Mouse (Mus musculus): Measurements from ENCODE around the gene Colgalt1. TPM values are rescaled to one million over a fixed set of nuclear protein-coding genes. Genes with fewer than 3 reads are reported as not detected.

Gene Colgalt1
- total RNA-seq (2012; rRNA removed) (85.3 and 92.0 TPM in 2 replicates), total RNA-seq (2014; rRNA removed) (68.7 and 72.0 TPM in 2 replicates), polyA plus RNA-seq (2012; ENCODE audit: insufficient read length, low read depth) (72.0 and 73.7 TPM in 2 replicates)

DNA sequence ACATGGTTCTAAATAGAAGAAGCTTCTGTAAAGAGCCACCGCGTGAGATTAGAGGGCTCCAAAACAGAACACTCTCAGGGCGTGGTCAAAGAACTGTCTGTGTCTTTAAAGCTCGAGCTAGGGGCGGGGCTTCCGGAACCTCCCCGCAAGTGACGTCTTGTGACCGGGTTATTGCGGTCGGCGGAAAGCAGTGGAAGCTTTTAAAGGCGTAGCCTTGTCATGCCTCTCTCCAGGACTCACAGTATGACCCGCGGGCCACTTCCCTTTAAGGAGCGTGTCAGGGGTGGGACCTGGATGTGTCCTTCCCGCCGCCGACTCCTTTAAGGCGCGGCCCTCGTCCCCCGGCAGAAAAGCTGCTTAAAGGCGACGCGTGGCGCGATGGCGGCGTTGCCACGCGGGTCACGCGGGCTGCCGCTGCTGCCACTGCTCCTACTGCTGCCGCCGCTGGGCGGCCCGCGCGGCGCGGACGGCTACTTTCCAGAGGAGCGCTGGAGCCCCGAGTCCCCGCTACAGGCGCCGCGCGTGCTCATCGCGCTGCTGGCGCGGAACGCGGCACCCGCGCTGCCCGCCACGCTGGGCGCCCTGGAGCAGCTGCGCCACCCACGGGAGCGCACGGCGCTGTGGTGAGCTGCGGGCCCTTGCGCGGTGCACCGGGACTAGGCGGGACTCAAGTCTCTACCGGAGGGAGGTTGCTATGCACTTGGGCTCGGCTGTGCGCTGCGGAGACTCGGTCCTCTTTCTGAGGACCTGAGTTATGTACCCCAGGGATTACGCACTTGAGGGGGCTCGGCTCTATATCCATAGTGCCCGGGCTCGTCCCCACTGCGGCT lies at the start of gene Colgalt1:
Gene Colgalt1, plus strand, starts transcription at position 177 of the 830 bp plus-strand sequence.
- DNase-seq (ENCODE audit: extremely low read depth) = peak; percentile 99
- dilution Hi-C loops (cut with MboI; ENCODE audit: extremely low pct_ligation_motif_present, extremely low pct_unique_long_range_greater_than_20kb, low sequenced_read_pairs) (no loop called here), in situ Hi-C loops (cut with MboI; ENCODE audit: low pct_ligation_motif_present, low pct_unique_long_range_greater_than_20kb, low sequenced_read_pairs) (no loop called here)
- H3K27me3 ChIP-seq (replicated peaks) = no peaks in the 10 kb centered on the region
- H3K9ac ChIP-seq (ENCODE audit: insufficient read depth, low read depth) = peak within 1 kb of the TSS; percentile 79
- H3K4me2 ChIP-seq (ENCODE audit: insufficient read depth, low read depth, poor library complexity, severe bottlenecking) = peak within 1 kb of the TSS; percentile 83
- H3K4me3 ChIP-seq (replicated peaks in 1 of 3; ENCODE audit: low read depth in 2 of 3, low read length in 2 of 3, poor library complexity in 1 of 3) = peak within 1 kb of the TSS; percentile 86 to 90 (median 86)
- peaks cover 20% of the 10 kb centered on the region for H3K79me2 ChIP-seq (replicated peaks; ENCODE audit: control insufficient read depth, extremely low read depth, insufficient read depth, poor library complexity, severe bottlenecking)
- no peaks in the 10 kb centered on the region for H3K9me3 ChIP-seq (replicated peaks; ENCODE audit: low read length)
- H3K4me1 ChIP-seq (ENCODE audit: control insufficient read depth in 1 of 2, insufficient read depth in 2 of 2) = peaks cover 16 to 62% of the 10 kb centered on the region in 2 experiments
- H3K27ac ChIP-seq (ENCODE audit: insufficient read depth, low read depth) = peak within 1 kb of the TSS; percentile 48
- H3K36me3 ChIP-seq (replicated peaks in 1 of 2; ENCODE audit: control insufficient read depth in 1 of 2, insufficient read depth in 1 of 2, low read length in 1 of 2) = peaks cover 30 to 75% of the 10 kb centered on the region in 2 experiments
- TF ChIP-seq TCF12 (IDR thresholded peaks at IDR 0.05; ENCODE audit: low read depth, low read length) (peak; percentile 45; the same call in 1 of the 2 replicates), SIN3A (IDR thresholded peaks at IDR 0.05; ENCODE audit: low read length) (peak; percentile 99), POLR2AphosphoS2 (IDR thresholded peaks at IDR 0.05; ENCODE audit: low read depth, low read length) (peak; percentile 68; the same call in 1 of the 2 replicates), JUND (conservative IDR thresholded peaks at IDR 0.05; ENCODE audit: low read depth, low read length) (no peak), USF2 (conservative IDR thresholded peaks at IDR 0.05; ENCODE audit: low read depth, low read length) (peak; percentile 58), RCOR1 (conservative IDR thresholded peaks at IDR 0.05; ENCODE audit: low read depth, low read length) (no peak), ZC3H11A (IDR thresholded peaks at IDR 0.05; ENCODE audit: low read depth, low read length) (no peak), IRF4 (IDR thresholded peaks at IDR 0.05; ENCODE audit: low read depth, low read length) (peak; percentile 45; the same call in 1 of the 2 replicates), ZNF384 (IDR thresholded peaks at IDR 0.05; ENCODE audit: low read depth, low read length) (no peak), JUN (IDR thresholded peaks at IDR 0.05; ENCODE audit: insufficient read depth, low read depth, low read length) (no peak), ELF1 (IDR thresholded peaks at IDR 0.05; ENCODE audit: low read depth, low read length) (peak; percentile 90), CHD1 (IDR thresholded peaks at IDR 0.05; ENCODE audit: low read depth, low read length) (no peak), CTCF (conservative IDR thresholded peaks at IDR 0.05 in 1 of 2, IDR thresholded peaks at IDR 0.05 in 1 of 2; ENCODE audit: low read depth in 2 of 2, low read length in 2 of 2) (no peak), ZKSCAN1 (IDR thresholded peaks at IDR 0.05; ENCODE audit: borderline replicate concordance, low read depth, low read length) (no peak), BHLHE40 (IDR thresholded peaks at IDR 0.05; ENCODE audit: low read depth, low read length) (peak; percentile 66; the same call in 1 of the 2 replicates), UBTF (IDR thresholded peaks at IDR 0.05; ENCODE audit: low read depth, low read length) (peak; percentile 78; the same call in 1 of the 2 replicates), RAD21 (IDR thresholded peaks at IDR 0.05; ENCODE audit: low read depth, low read length) (no peak), ETS1 (conservative IDR thresholded peaks at IDR 0.05; ENCODE audit: low read depth, low read length) (peak; percentile 43; the same call in 1 of the 2 replicates), NRF1 (IDR thresholded peaks at IDR 0.05; ENCODE audit: low read depth, low read length) (0 out of 2 replicates have a peak, but pooled peaks have one; percentile 32), MAX (IDR thresholded peaks at IDR 0.05; ENCODE audit: low read length) (peak; percentile 69), USF1 (IDR thresholded peaks at IDR 0.05; ENCODE audit: low read depth, low read length) (no peak), POLR2A (IDR thresholded peaks at IDR 0.05; ENCODE audit: low read depth, low read length) (peak; percentile 77), HCFC1 (IDR thresholded peaks at IDR 0.05; ENCODE audit: low read depth, low read length) (peak; percentile 79), NELFE (IDR thresholded peaks at IDR 0.05; ENCODE audit: low read depth, low read length) (peak; percentile 60; the same call in 1 of the 2 replicates), TBP (conservative IDR thresholded peaks at IDR 0.05; ENCODE audit: low read depth, low read length) (peak; percentile 83), MXI1 (IDR thresholded peaks at IDR 0.05; ENCODE audit: low read depth, low read length) (peak; percentile 92), SMC3 (IDR thresholded peaks at IDR 0.05; ENCODE audit: low read depth, low read length) (no peak; the same call in 1 of the 2 replicates), MEF2A (IDR thresholded peaks at IDR 0.05; ENCODE audit: borderline replicate concordance, low read depth, low read length) (no peak), MYC (IDR thresholded peaks at IDR 0.05; ENCODE audit: low read depth, low read length) (peak; percentile 66), PAX5 (IDR thresholded peaks at IDR 0.05; ENCODE audit: low read length) (no peak), CHD2 (IDR thresholded peaks at IDR 0.05; ENCODE audit: low read length) (no peak; the same call in 1 of the 2 replicates), MAZ (IDR thresholded peaks at IDR 0.05; ENCODE audit: low read depth, low read length) (peak; percentile 58; the same call in 1 of the 2 replicates), MAFK (IDR thresholded peaks at IDR 0.05; ENCODE audit: insufficient replicate concordance, low read length) (no peak), E2F4 (IDR thresholded peaks at IDR 0.05; ENCODE audit: insufficient replicate concordance, low read depth, low read length) (peak; percentile 72; the same call in 1 of the 2 replicates), ZMIZ1 (IDR thresholded peaks at IDR 0.05; ENCODE audit: low read depth, low read length) (peak; percentile 84), GABPA (IDR thresholded peaks at IDR 0.05; ENCODE audit: insufficient replicate concordance, low read depth, low read length) (no peak), KAT2A (IDR thresholded peaks at IDR 0.05; ENCODE audit: insufficient replicate concordance, low read length) (0 out of 2 replicates have a peak, but pooled peaks have one; percentile 7)

All from CH12.LX (cell line).